Mouse (Mus musculus): ENCODE results near the gene Ldah.
A peak's percentile ranks its signal among the peaks of the same experiment; 100 is the strongest.

Ldah gene

DNA sequence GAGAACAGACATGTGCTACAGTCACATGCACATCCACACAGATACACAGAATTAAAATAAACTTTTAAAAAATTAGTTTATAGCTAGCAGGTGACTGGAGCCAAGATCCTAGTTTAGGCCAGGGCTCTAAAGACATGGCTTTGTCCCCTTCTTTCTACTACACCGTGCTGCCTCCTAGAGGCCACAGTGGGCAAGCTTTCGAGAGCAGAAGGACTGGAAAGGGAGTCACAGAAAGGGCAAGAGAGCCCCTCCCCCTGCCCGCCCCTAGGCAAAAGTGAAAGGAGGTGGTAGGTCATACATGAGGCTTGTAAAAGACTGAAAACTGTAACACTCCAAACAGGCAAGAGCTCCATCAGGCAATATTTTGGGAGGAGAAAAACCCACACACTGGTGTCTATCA is 80.1 kb downstream of the Ldah start:
- no peak for DNase-seq

GRCm38 (mm10) chr12:8289099-8289498 is 81.2 kb downstream of the Ldah start:
- no peak for DNase-seq

- no peak for DNase-seq
These were observed 81.6 kb downstream of the Ldah start for GRCm38 (mm10) chr12:8289499-8289898.

DNA sequence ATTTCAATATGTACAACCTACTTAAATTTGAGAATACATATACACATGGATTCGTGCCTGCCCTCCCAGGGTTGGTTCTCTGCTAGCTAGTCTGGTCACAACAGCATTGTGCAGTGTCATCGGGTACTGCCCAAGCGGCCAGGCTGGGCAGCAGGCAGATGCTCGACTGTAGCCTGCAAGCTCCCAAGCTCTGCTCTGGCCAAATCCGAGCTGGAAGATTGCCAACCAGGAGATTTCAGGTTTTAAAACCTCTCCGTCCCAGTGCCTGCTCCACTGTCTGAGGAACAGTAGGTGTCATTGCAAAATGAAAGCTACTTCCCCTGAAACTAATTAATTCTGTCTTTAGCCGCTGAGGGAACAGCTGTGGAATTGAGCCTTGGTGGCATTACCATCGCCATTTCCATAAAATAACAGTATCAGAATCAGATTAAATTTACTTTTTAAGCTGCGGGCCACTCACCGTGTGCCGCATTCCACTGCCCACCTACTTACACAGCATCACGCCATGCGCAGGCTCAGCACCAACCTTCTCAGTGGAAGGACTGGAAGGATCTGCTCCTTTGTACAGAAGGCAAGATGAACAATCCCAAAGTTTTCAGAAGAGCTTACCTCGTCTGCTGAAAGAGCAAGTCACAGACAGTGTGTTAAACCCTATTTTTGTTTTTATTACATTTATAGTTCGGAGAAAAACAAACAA is 83.4 kb downstream of the Ldah start:
- DNase-seq = no peak

- no peak for DNase-seq
These were observed 87.5 kb downstream of the Ldah start for GRCm38 (mm10) chr12:8295307-8295913.

GRCm38 (mm10) chr12:8296154-8296553 is 88.2 kb downstream of the Ldah start:
- DNase-seq = no peak

DNA sequence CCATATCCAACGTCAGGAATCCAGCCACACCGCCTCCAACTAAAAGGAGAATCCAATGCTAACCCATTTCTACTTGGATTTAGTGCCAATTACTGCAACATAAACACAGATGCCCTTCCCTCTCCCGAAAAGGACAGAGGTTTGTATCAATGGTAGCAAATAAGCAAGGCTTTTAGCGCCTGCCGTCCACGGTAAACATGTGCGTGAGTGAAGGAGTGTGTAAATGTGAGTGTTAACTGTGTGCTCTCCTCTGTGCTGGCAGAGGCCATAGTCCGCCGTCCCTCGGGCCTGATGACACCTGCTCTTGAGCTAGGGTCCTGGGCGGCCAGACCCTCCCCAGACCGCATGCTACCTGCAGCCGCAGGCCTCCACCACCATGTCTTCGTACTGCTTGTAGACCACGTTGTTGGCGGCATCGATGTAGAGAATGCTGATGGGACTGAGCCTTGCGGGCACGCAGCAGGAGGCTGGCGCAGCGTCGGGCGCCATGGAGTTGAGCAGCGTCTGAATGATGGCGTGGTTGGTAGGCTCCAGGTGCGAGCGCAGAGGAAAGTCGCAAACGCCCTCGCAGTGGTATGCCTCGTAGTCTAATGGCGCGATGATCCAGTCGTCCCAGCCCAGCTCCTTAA is 89.8 kb downstream of the Ldah start:
- DNase-seq = no peak

DNA sequence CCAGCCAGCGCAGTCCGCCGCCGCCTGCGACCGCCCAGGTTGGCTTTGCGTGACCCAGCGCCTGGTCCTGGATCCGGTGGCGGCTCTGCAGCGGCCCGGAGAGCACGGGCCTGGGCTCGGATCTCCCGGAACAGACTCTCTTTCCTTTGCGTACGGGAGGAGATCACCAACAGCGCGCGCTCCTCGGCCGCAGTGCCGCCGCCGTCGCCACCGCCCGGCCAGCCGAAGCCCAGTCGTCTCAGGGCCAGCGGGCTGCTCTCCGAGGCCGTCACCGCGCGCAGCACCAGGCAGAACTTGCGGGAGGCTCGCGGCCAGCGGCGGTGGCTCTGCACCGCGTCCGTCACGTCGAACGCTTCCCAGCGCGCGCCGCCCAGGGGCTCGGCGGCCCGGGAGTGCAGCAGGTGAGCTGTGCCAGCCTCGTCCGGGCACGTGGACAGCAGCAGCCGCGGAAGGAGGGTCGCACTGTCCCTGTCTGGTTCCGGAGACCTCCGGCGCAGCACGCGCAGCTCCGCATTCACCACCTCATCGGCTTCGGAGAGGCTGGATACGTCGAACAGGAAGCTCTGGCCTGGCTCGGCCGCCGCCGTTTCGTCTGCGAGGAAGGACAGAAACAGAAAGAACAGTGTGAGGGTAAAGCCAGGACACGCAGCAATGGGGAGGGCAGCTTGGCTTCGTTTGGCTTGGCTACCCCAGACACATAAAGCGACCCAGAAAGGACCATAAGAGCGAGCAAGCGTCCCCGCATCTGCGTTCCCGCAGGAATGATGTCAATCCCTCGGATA is 90.6 kb downstream of the Ldah start:
- no peak for DNase-seq

- no peak for DNase-seq
These were observed 91.5 kb downstream of the Ldah start for GRCm38 (mm10) chr12:8299143-8300110.

GRCm38 (mm10) chr12:8300111-8300480 is 92.2 kb downstream of the Ldah start:
- DNase-seq = no peak

DNA sequence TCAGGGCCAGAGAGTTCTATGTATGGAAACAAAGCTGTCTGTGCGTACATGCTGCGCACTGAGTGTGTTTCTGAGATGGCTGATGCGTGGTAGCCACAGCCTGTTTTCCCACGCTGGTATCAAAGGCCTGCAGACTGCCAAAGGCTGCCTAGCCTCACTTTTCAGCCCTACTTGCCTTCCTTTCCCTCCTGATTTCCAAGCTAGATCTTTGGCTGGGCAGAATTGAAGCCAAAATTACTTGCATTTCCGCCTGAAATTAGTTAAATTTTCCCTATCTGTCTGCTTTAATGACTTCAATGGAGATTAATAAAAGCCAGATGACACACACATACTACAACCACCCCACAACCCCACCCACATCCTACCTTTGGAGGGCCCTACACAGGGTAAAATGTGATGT is 92.6 kb downstream of the Ldah start:
- DNase-seq = no peak

DNA sequence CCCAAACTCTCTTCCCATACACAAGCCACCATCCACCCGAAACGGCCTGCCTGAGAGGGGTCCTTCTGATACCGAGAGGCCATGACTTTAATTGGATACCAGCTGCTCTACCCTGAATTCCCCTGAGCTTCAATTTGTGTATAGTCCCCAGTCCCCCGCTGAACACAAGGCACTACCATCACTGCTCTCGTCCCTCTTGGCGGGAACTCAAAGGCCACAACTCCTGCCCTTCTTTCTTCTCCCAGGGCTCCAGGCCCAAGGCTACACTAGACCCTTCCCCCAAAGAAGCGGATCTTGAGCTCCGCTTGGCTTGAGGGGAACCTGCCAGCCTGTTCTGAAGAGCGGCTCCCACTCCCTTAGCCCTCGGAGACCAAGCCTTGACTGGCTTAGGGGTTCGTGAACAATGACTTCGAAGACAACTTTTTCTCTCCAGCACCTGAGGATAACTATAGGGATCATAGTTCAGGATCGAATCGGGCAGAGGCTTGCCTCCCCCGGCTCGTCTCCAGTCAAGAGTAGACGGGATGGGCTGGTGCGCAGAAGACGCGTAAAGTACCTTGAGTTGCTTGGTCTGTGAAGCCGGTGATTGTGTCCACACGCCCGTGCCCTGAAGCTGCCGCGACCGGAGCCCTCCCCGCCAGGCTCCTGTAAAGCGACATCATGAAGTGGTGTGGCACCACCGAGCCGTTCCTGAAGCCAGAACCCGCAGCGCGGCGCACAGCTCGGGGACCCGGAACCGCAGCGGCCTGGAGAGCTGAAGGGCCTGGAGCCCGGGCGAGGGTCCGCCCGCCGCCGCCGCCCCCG is 93.3 kb downstream of the Ldah start:
- no peak for DNase-seq

DNA sequence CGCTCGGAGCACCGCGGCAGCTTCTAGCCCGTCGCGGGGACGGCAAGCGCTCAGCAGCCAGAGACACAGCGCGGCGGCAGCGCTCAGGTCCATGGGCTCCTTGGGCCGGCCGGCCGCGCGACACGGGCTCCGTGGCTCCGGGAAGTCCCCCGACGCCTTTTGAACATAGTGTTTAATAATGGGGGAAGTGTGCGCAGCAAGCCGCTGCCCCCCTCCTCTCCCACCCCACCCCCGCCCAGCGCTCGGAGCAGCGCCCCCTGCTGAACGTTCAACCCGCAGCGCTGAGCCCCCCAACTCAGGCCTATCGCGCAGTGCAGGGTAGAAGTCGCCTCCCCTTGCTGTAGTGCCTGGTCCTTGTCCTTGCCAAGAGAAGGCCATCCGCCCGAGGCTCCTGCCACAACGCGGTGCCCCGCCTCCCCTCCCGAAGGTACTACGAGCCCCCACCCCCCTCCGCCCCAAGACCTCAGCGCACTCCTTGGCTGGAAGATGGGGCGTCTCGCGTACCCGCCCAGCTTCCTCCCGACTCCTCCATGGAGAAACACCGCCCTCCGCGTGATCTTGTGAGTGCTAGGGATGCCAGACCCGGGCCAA is 94.0 kb downstream of the Ldah start, which contains the start of gene Gdf7:
Gene Gdf7, minus strand, starts transcription at position 114 of the 591 bp plus-strand sequence.
- DNase-seq = no peak

DNA sequence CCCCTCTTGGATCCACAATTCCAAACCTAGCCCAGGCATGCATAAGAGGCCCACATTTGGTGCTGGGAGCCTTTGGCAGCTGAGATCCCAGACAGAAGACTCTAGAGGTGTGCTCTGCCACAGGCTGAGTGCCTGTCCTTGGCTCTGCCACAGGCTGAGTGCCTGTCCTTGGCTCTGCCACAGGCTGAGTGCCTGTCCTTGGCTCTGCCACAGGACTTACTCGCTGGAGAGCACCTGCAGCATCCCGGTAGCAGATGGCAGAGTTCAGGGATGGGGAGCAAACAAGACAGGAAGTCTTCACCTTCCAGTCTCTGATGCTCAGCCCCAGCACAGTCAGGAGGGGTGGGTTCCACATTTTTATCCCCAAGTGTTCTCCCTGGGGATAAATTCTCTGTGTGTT is 97.4 kb downstream of the Ldah start:
- no peak for DNase-seq

GRCm38 (mm10) chr12:8306432-8306831 is 98.5 kb downstream of the Ldah start:
- peak; percentile 57 for DNase-seq

DNA sequence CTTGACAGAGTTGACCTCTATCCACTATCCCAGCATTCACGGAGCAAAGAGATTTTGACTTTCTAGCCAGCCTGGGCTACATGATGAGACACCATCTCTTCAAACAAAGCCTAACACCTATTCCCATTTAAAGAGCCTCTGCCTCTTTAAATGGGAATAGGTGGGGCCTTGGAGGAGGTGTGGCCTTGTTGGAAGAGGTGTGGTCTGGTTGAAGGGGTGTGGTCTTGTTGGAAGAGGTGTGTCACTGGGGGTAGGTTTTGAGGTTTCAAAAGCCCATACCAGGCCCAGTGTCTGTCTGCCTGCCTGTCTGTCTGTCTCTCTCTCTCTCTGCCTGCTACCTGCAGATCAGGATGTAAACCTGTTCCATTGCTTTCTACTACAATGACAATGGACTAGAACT is 99.0 kb downstream of the Ldah start:
- DNase-seq = peak; percentile 24

GRCm38 (mm10) chr12:8310992-8311391 is 103.1 kb downstream of the Ldah start:
- no peak for DNase-seq

GRCm38 (mm10) chr12:8312266-8312665 is 104.4 kb downstream of the Ldah start:
- no peak for DNase-seq

DNA sequence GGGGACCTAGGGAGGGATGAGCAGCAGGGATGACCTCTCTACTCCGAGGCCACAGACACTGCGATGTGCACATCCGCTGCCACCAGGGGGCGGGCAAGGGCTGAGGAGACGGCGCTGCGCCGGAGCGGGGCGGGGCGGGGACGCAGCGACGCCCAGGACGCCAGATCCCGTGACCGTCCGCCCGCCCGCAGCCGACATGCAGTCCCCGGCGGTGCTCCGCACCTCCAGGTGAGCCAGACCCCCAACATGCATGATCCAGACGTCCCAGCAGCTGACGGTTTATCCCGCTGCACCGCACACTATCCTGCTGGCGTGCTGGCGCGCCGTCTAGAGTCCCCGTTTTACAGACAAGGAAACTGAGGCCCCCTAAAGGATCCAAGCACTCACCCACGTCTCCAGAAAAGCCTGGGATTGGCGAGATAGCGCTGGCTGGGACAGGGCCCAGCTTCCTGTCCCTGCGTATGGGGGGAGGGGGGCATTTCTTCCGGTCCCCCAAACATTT is 105.4 kb downstream of the Ldah start, which contains the start of gene Hs1bp3:
Gene Hs1bp3, plus strand, starts transcription at position 163 of the 502 bp plus-strand sequence.
- peak; percentile 89 for DNase-seq

- DNase-seq = no peak
These were observed 105.9 kb downstream of the Ldah start for GRCm38 (mm10) chr12:8313773-8314172.

DNA sequence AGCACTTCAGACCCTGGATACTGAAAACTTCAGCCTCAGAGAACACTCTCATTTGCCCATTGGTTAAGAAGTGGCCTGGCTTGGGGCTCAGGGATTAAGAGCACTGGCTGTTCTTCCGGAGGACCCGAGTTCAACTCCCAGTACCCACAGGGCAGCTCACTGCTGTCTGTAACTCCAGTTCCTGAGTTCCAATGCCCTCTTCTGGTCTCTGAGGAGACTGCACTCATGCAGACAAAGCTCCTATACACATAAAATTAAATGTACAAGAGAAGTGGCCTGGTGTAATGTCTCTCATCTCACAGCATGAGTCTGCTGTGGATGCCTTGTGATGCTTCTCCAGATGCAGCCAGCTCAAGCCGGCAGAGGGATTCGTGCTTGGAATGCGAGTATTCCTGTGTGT is 108.6 kb downstream of the Ldah start:
- no peak for DNase-seq

All from liver (tissue).